Mouse (Mus musculus) limb, embryonic 15.5 days (tissue): Measurements from ENCODE around the gene Gzma. TPM values are rescaled to one million over a fixed set of nuclear protein-coding genes. Genes with fewer than 3 reads are reported as not detected.

Source experiments
- ATAC-seq: fragments of 200-750 bp; cut with Nextera tagmentation; 2 replicates; pipeline ENCODE4 v1.8.0; 2017; ENCODE audit warnings: low read depth, moderate TSS enrichment; ENCODE audit not compliant: insufficient number of reproducible peaks, low FRiP score, low TSS enrichment
- H3K27ac ChIP-seq: fragments of 300-500 bp; sonication (generic); 2 replicates; pipeline ENCODE4 v1.5.1; 2015; ENCODE audit warnings: moderate library complexity, mild to moderate bottlenecking, inconsistent platforms
- H3K27me3 ChIP-seq: fragments of 300-500 bp; sonication (generic); 2 replicates; pipeline ENCODE4 v1.6.1; 2015; ENCODE audit warnings: inconsistent platforms
- H3K36me3 ChIP-seq: fragments of 300-500 bp; sonication (generic); 2 replicates; pipeline ENCODE4 v1.6.1; 2015; ENCODE audit warnings: inconsistent platforms
- H3K4me1 ChIP-seq: fragments of 300-500 bp; sonication (generic); 2 replicates; pipeline ENCODE4 v1.6.1; 2015; ENCODE audit warnings: inconsistent platforms
- H3K4me2 ChIP-seq: fragments of 300-500 bp; sonication (generic); 2 replicates; pipeline ENCODE4 v1.6.1; 2015; ENCODE audit warnings: mild to moderate bottlenecking, inconsistent platforms
- H3K4me3 ChIP-seq: fragments of 300-500 bp; sonication (generic); 2 replicates; pipeline ENCODE4 v1.5.1; 2015; ENCODE audit warnings: mild to moderate bottlenecking, inconsistent platforms
- H3K9ac ChIP-seq: fragments of 300-500 bp; sonication (generic); 2 replicates; pipeline ENCODE4 v1.6.1; 2015; ENCODE audit warnings: inconsistent platforms
- H3K9me3 ChIP-seq: fragments of 300-500 bp; sonication (generic); 2 replicates; pipeline ENCODE4 v1.6.1; 2016; ENCODE audit warnings: inconsistent platforms
- WGBS: fragments of 180-500 bp; shearing (Covaris S2); methylation state at CpG from one replicate; pipeline ENCODE4 v1.1.7; 2015; 5-methylcytosine and 5-hydroxymethylcytosine counted together
- polyA plus RNA-seq: library from polyadenylated mRNA; unstranded; fragments of >200 nt; fragmentation: Nextera tagmentation; extraction: Ambion mirVana; gene quantifications from 2 replicates; pipeline ENCODE4 v1.2.1, GENCODE M21; 2015

Gene Gzma
- polyA plus RNA-seq, 1 experiment from 2014 or later = not detected

DNA sequence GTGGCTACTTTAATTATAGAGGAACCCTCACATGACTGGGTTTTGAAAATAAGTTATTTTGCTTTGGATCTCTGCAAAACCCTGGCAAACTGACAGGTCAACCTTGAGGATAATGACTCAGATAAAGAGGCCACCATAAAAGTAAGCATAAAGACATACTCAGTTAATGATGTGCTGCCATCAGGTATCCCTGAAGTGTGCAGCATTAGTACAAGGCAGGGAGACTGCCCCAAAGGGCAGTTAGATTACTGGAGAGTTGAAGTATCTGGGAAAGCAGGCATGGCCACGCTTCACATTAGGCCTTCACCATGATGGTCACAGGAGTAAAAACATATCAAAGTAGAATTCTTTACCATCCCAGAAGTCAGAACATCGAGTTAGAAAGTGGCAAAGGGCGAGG lies 55.9 kb downstream of the Gzma start:
- WGBS = 45% methylated on average over 3 of the region's 3 CpGs
- Histone ChIP-seq H3K27me3 (no peaks in the 10 kb centered on the region), H3K4me1 (peaks cover 10% of the 10 kb centered on the region; the same call in 1 of the 2 replicates), H3K27ac (0 out of 2 replicates have a peak overlapping the region, but pooled peaks have one; percentile 4), H3K4me2 (peak overlapping the region; percentile 54), H3K9me3 (no peaks in the 10 kb centered on the region), H3K36me3 (peaks cover 21% of the 10 kb centered on the region; the same call in 1 of the 2 replicates), H3K9ac (0 out of 2 replicates have a peak overlapping the region, but pooled peaks have one; percentile 23), H3K4me3 (peak overlapping the region; percentile 61)
- no peak for ATAC-seq

Other genes with a start within 250 kb of the Gzma start
- gene Mtrex, start 173.6 kb downstream of the Gzma start, polyA plus RNA-seq = 53.8 and 57.4 TPM in 2 replicates
- gene Dhx29, start 173.5 kb downstream of the Gzma start, polyA plus RNA-seq = 24.9 and 25.0 TPM in 2 replicates
- 0.32 and 0.37 TPM in 2 replicates for gene Ccno, start 113.2 kb downstream of the Gzma start, polyA plus RNA-seq
- not detected in 2 replicates for gene Mcidas, start 107.1 kb downstream of the Gzma start, polyA plus RNA-seq
- not detected in 2 replicates for gene Cdc20b, start 65.9 kb downstream of the Gzma start, polyA plus RNA-seq
- gene Gpx8, start 54.6 kb downstream of the Gzma start, polyA plus RNA-seq = 220 and 224 TPM in 2 replicates
- 3.2 and 3.3 TPM in 2 replicates for gene Esm1, start 108.7 kb upstream of the Gzma start, polyA plus RNA-seq
- not detected in 2 replicates for gene Gzmk, start 124.9 kb upstream of the Gzma start, polyA plus RNA-seq
- gene BC067074, start 192.2 kb upstream of the Gzma start, polyA plus RNA-seq = 7.4 and 7.7 TPM in 2 replicates